Comparison of ENCODE assay signal across 24 mouse cellular contexts in genomic region chr13:73637826-73638225, GRCm38 (mm10). TPM values are rescaled to one million over a fixed set of nuclear protein-coding genes. Genes with fewer than 3 reads are reported as not detected.
"Had no signal": no experiment of that assay in that cellular context is flagged by ENCODE, and none has a peak within 500 bp of the region (broad histone marks: within the 10 kb centered on the region; RNA-seq: fewer than 3 reads in every experiment).

No protein-coding gene starts in this region.

- H3K9ac ChIP-seq: liver, embryonic 14.5 days; midbrain, embryonic 12.5 days; neural tube, embryonic 13.5 days; neural tube, embryonic 15.5 days had no signal

- H3K4me1 ChIP-seq: midbrain, embryonic 10.5 days; midbrain, embryonic 12.5 days; neural tube, embryonic 15.5 days had no signal

- H3K27ac ChIP-seq: liver, embryonic 14.5 days; midbrain, embryonic 10.5 days; midbrain, embryonic 12.5 days; neural tube, embryonic 13.5 days; neural tube, embryonic 15.5 days had no signal

- H3K9me3 ChIP-seq: midbrain, embryonic 10.5 days; midbrain, embryonic 12.5 days; neural tube, embryonic 13.5 days; neural tube, embryonic 15.5 days had no signal

- H3K4me3 ChIP-seq: midbrain, embryonic 10.5 days; midbrain, embryonic 12.5 days; myocyte; neural tube, embryonic 13.5 days; neural tube, embryonic 15.5 days had no signal

- ATAC-seq: midbrain, embryonic 16.5 days had no signal

- H3K27me3 ChIP-seq: midbrain, embryonic 12.5 days; neural tube, embryonic 13.5 days; neural tube, embryonic 15.5 days had no signal

- H3K4me2 ChIP-seq: midbrain, embryonic 12.5 days; neural tube, embryonic 13.5 days; neural tube, embryonic 15.5 days had no signal

- DNase-seq: lung, adult 2 months; lung, postnatal 14 days; lung, postnatal 36 days; midbrain, embryonic 14.5 days; retina, postnatal 1 day; right cerebral cortex, adult 18-20 months; right cerebral cortex, postnatal 25 days; right cerebral cortex, postnatal 4 days; spleen, adult 18-20 months; thymus, adult 2 months; thymus, postnatal 36 days had no signal

RNA-seq across cellular contexts. Expression of gene Slc6a18, which starts 40.0 kb away (rescaled TPM):
- total RNA-seq: megakaryocyte, adult 5-6 weeks; megakaryocyte-erythroid progenitor cell, adult 5-6 weeks had no signal
- polyA plus RNA-seq: liver, embryonic 14.5 days; lung, adult 2 months; lung, embryonic 16.5 days; midbrain, embryonic 10.5 days; midbrain, embryonic 12.5 days; midbrain, embryonic 14.5 days; midbrain, embryonic 16.5 days; myocyte; neural tube, embryonic 11.5 days; neural tube, embryonic 13.5 days; neural tube, embryonic 15.5 days; stomach, embryonic 14.5 days; stomach, embryonic 16.5 days had no signal
